Mouse (Mus musculus): ENCODE data around the gene Tgm7.

- no peak for TF ChIP-seq CTCF (IDR thresholded peaks at IDR 0.05; ENCODE audit: low read depth)
- TF ChIP-seq EP300 (optimal IDR thresholded peaks at IDR 0.05): no peak
These were observed at the start of gene Tgm7 for GRCm38 (mm10) chr2:121109695-121110094.
